Mouse (Mus musculus) regulatory T cell (primary cell): ENCODE data around the gene Dusp9.

ENCODE experiments used
- in situ Hi-C: fragments of 300-600 bp; cut with MboI, MseI; formaldehyde crosslinking; loops from one replicate; pipeline ENCODE4 v1.15.1; 2025; ENCODE audit warnings: high pct_unique_total_duplicates

The Dusp9 gene

DNA sequence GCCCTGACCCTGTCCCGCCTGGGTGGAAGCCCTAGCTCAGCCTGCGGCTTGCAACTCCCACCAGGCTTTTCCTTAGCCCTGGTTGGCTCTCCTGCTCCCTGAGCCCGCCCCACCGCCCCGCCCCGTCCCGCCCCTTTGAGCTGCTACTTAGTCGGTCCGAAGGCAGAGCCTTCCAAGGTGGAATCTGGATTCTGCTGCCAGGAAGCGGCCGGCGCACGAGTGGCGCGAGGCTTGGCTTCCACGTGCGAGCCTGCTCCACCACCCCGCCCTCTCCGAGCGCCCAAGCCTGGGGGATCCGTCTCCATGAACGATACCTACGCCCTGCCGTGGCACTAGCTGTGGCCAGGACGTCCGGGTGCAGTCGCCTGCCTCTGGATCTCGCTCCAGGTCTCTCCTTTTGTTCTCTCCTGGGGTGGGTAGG is at the start of gene Dusp9:
Gene Dusp9, plus strand, starts transcription at position 165 of the 421 bp plus-strand sequence.
- in situ Hi-C loops = no loop called here

DNA sequence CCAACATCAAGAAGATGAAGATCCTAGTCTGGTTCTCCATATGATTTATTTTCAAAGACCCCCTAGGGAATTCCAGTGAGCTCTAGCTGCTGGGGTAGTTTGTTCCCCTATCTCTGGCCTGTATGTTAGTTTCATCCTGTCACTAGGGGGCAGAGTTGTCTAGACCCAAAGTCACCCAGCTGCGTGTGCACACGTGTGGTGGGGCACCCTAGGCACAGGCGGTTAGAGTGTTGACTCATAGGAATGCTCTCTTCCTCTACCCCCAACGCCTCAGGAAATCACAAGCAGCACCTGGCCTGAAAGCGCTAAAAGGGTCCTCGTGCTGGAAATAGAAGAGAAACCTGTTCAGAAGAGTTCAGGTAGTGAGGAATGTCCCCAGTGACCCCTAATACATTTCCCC is 46.0 kb upstream of the Dusp9 start:
- in situ Hi-C loops = no loop called here

DNA sequence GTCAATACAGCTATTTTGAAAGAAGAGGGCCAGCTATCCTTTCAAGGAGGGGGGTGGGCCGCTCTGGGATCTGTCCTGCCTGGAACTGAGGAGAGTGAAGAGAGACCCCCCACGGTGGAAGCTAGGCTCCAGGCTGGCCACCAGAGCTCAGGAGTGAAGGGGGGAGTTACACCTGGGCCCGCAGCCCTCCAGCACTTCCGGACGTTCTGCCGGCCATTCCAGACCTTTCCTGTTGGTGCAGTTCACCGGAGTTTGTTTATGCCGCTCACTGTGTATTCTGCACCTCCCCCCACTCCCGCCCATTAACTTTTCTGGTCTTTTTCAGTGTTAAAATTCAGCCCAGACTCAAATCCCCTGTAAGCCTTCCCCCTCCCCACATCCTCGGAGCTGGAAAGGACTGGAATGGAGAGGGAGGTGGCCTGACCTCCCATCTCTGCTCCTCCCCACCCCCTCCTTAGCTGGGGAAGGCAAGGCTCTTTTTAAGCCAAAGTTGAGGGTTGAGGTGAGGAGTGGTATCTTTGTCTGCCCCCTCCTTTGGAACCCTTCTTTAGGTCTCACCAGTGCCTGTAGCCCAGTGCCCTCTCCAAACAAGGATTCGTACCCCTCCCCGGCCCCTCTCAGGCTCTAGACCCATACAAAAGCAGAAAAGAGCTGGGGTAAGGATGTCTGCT is 44.6 kb upstream of the Dusp9 start:
- in situ Hi-C loops = no loop called here

DNA sequence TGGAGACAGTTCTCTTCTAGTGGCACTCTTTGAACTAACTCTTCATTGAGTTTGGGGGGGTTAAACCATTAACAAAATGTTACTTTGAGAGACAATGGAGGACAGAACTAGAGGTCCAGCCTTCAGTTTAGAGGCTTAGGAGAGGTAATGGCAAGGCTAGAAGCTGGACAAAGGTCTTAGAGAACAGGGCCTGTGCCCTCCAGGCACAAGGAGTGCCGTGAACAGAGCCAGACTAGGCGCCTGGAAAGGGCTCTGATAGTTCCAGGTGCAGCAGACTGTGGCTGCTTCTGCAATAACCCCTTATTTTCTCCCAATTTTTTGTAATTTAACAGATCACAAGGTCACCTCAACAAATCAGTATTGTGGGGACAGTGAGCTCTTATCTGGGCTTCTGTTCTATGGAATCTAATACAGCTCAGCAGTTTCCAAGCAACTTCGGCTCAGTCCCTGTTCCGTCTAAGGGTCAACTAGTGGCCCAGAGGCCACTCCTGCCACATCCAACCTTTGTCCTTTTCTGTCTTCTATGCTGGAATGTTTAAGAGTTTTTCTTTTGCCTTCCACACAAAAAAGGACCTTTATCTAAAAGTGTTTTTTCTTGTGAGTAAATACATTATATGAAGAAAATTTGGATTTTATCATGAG is 43.8 kb upstream of the Dusp9 start:
- in situ Hi-C loops = no loop called here

DNA sequence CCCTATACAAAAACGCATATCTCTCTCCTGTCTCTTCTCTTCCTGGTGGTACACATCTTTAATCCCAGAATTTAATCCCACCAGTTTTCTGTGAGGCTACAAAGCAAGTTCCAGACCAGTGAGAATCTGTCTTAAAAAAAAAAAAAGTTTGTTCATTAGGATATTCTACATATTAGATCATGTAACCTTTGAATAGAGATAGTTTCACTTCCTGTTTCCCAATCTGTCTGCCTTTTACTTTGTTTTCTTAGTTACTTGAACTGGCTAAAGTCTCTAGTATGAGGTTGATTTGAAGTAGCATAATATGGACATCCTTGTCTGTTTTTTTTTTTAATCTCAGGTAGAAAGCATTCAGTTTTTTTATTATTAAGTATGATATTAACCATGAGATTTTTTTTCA is 37.8 kb upstream of the Dusp9 start:
- in situ Hi-C loops = no loop called here

DNA sequence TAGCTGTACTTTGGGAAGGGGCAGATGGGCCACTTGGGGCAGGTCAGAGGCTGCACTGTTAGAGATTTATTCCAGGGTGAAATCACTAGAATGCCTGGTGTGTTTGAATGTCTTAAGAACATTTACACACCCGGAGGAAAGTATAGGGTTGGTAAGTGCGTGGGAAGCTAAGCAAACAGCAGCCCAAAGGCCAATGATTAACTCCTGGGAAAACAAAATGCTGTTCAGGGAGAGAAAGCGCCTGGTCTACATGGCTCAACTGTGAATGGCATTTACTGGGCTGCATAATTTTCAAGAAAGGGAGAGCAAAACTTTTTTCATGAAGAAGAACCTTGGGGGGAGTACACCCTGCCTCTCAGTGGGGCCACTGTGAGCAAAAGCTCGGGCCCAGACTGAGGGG is 25.6 kb upstream of the Dusp9 start:
- in situ Hi-C loops = no loop called here

DNA sequence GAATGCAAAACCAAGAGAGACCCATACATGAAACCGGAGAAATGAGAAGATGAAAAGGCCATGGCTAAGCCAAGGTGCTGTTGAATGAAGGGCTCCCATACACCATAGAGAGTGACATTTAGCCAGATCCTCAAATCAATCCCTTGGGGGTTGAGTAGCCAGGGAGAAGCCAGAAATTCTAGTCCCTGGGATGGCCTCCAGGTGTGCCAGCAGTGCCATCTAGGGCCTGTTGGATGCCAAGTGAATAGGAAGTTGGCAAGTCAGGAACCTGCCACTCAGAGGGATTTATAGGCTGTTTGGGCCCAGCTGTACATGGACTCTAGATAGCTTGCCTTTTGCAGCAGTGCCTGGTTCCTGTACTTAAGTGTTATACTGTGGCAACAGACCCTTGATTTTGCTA is 23.3 kb upstream of the Dusp9 start:
- in situ Hi-C loops = no loop called here

DNA sequence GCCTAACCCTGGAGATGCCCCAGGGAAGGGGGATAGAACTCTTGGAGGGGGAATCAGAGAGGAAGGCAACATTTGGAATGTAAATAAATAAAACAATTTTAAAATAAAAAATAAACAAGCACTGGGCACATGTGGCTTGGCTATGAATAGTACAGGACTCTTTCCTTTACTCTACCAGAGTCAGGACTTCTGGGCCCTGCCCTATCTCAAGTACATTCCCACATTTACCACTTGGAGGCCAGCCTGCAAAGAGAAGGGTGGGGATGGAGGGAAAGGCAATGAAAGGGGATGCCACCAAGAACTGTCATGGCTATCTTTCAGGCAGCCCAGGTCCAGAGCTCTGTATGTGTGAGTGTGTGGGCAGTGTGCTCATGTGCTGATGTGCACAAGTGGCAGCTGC is 19.8 kb upstream of the Dusp9 start:
- in situ Hi-C loops = no loop called here

DNA sequence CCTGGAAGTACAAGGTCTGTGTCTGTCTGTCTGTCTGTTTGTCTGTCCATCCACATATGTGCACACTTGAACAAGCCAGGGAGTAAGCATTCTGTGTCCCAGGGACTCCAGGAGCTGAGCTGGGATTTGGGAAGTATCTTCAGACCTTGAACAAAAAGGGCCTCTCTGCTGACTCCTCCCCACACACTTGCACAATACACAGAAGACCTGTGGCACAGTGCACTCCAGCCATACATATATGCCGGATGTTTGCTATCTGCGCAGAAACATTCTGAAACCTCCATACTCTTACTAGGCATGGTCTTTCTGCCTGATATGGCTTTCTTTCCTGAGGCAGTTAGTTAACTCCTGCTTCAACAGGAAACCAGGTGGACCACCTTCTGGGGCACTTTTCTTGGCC is 19.3 kb upstream of the Dusp9 start:
- in situ Hi-C loops = no loop called here

DNA sequence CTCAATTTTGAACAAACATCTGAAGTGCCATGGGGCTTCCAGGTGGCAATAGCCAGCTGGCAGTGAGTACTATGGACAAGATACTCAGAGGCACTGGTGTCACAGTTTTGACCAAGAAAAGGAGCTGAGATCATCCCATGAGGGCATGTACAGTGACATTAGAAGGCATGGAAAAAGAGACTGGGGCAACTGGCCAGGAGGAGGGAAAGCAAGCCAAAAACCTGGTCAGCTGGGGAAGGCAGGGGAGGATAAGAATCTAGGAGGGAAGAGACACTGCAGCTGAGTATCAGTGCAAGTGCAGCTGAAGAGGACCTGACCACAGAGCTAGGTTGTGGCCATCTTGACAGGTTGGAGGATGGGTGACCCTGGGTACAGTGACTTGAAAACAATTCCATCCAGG is 12.2 kb upstream of the Dusp9 start:
- in situ Hi-C loops = no loop called here

DNA sequence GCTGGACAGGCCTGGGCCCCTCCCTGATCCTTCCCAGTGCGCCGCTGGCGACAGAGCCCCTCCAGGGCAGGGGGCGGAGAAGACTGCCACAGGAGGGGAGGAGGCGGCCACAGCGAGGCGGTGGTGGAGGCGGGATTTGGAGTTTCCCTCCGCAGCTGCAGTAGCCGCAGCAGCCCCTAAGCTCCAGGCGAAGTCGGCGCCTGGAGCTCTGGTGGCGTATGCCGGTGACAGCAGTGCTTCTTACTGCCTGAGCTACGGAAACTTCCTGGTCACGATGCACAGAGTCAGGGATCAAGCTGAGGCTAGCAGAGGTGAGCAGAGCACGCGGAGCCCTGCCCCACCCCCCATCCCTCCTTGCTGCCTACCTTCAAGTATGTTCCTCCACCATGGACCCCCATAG is 3.8 kb upstream of the Dusp9 start:
- in situ Hi-C loops = no loop called here

DNA sequence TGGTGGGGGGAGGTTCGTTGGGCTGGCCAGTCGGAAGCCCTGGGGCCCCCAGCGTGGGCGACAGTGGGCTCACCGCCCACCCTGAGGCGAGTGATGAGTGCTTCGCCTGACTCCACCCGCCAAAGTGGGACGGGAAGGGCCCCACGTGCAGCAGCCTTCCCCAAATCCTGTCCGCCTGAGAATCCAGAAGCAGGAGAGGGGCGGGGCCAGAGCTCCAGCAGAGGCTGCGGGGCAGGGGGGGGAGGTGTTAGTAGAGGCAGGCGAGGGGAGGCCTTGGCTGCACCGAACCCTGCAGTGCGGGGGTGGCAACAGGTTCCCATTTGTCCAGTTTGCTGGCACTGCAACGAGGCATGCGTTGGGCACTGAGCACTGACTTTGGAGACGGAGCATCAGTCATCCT is 1.8 kb upstream of the Dusp9 start:
- in situ Hi-C loops = no loop called here

DNA sequence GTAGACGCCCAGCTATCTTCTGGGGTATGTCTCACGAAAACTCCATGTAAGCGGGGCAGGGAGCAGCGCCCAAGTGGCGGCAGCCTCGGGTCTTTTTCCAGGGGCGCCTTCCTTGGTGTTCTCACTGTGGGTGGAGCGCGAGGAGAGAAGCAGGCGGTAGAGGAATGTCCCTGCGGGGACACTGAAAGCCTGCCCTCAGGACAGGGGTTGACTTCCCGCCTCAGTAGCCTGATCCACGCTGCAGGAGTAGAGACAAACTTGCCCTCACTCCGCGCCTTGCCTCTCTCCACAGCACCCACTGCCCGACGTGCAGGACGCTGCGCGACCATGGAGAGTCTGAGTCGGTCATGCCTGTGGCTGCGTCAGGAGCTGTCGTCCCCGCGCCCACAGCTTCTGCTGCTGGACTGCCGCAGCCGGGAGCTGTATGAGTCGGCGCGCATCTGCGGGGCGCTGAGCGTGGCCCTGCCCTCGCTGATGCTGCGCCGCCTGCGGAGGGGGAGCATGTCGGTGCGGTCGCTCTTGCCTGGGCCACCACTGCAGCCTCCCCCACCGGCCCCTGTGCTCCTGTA is 766 bp downstream of the Dusp9 start:
- in situ Hi-C loops = no loop called here

DNA sequence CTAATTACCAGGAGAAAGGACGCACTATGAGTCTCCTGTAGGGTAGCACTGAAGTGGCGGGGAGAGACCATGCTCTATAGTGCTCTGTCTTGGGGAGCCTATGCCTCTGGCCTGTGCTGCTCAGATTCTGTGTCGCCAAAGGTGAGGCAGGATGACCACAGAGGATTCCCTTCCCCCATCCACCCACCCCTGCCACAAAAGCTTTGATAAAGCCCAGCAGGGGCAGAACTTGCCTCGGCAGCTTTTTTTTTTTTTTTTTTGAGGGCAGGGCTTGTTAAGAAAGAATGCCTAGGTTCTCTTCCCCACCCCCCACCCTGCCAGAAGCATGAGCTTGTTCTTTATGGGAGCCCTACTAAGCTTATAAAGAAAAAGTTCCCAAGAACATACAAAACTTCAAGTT is 5.9 kb downstream of the Dusp9 start:
- in situ Hi-C loops = no loop called here

DNA sequence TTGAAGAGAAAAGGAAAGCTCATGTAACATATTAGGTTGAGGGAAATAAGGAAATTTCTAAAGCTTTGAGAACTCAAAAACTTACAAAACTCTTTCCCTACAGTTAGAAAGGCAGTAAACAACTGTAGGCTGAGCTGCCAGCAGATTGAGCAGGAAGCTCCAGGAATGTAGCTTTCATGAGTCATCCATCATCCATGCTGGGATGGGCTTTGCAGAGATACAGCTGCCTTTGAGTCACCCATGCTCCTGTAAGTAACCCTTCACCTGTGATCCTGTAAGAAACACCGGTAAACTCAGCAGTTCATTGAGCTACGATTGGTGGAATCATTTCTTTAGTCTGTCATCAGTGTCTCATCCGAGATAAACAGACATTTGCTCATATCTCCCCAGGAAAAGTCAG is 11.7 kb downstream of the Dusp9 start:
- in situ Hi-C loops = no loop called here

DNA sequence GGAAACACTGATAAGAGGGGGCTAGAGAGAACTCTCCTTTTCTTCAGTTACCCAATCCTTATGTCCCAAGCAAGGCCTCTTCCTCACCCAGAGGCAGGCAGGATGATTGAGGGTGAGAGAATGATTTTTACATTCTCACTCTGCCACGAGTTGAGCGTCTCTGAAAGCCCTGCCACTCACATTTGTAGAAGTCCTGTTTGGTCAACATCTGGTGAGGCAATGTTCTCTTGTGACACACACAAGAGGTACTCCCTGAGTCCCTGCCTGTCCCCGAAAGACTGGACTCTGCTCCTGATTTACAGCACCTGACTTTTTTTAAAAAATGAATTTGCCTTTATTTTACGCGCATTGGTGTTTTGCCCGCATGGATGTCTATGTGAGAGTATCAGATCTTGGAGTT is 14.2 kb downstream of the Dusp9 start:
- in situ Hi-C loops = no loop called here

DNA sequence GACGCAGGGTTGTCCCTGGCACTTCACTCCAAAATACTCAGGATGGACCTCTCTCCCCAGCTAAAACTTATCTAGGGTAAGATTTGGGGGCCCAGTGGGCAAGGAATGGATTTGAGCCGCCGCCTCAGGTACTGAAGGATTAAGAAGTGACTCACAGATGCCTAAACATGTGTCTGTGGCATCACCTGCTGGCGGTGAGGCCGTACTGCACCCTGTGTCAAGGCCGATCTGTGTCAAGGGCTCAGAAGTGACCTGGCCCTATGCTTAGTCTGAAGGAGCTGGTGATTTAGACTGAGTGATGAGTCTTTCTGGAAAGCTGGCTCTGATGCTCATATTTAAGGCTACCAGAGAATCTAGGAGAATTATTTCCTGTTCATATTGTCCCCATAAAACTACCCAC is 15.0 kb downstream of the Dusp9 start:
- in situ Hi-C loops = no loop called here

DNA sequence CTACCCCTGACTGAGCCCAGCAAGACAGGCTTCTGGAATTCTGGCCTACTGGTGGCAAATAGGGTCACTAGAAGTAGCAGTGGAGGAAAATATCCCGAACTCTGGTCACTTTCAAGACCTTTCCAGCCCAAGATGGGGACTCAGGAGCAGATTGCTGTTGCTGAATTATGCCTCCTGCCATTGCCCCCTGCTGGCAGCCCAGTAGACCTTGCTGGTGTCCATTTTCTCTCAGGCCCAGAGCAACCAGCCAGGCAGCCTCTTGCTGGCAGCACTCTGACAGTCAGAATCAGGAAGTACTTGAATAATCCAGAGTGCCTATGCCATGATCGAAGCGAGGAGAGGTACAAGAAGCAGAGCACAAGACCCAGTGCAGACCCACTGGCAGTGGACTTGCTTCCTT is 16.3 kb downstream of the Dusp9 start:
- in situ Hi-C loops = loop anchor here (5.0 kb wide), 2 partner anchors 68 to 643 kb away; no protein-coding TSS in a partner anchor

DNA sequence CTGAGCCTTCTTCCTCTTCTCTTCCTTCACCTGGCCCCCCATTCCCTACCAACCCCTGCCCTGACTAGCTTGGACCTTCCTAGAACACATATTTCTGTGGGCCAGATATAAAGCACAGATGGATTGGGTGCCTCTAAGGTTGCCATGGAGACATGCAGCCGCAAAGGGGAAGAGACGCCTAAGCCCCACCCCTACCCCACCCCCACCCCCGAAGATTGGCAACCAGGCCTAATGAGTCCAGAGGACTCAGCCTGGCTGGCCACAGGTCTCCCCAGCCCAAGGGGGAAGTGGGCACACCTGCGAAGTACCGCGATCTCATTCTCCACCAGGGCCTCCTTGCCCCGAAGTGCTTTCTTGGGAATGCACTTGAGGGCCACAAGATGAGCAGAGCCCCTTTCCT is 19.2 kb downstream of the Dusp9 start:
- in situ Hi-C loops = loop anchor here (5.0 kb wide), 2 partner anchors 71 to 646 kb away; no protein-coding TSS in a partner anchor

DNA sequence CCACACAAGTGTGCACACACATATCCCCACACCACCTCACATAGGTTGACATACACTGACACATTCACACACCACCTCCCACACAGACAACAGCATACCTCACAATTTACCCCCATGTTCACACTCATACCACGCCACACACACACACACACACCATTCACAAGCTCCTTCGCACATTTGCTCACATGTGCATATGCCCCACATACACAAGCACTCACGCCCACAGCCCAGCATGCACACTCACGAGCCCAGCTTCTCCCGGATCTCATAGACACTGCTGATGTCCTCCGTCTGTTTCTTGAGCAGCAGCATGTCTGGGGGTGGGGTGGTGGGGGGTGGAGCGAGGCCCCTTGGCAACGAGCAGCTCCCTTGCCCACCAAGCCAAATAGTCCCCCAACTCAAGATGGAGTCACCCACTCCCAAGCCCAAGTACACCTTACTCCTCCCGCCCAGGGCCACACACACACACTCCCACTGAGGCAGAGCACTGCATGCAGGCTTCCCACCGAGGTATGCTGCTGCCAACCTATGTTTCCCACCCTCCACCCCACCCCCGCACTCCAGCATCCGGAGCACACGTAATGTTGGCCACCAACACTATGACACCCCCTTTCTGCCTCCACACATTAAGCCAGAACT is 19.8 kb downstream of the Dusp9 start:
- in situ Hi-C loops = loop anchor here (5.0 kb wide), 2 partner anchors 72 to 647 kb away; no protein-coding TSS in a partner anchor

DNA sequence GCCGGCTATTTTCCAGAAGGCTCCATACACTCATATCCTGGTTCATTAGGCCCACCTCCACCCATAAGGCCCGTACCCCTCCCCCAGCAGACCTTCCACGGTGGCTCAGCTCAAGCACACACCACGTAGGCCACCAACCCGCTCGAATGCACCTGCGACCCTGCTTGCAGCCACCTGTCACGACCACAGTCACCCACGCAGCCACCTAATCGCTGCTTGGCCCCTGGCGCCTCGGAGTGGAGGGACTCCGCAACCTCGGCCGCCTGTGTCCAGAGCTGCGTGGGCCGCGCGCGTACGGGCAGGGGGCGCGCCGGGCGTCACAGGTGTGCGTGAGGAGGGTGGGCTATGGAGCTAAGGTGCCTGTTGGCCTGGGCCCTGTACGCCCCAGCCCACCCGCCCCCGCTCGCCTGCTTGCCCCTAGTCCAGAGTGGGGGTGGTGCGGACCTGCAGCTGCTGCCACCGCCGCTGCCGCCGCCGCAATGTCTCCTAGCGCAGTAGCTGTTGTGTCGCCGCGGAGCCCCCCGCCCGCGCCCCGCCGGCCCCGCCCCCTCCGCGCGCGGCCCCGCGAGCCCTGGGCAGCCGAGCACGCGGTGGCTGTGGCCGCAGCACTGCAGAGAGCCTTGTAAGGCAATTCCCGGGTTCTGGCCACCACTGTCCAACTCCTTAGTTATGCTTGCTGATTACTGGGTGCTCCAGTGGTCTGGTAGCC is 20.5 kb downstream of the Dusp9 start, which contains the start of gene Pnck:
Gene Pnck, minus strand, starts transcription at position 543 of the 709 bp plus-strand sequence.
- in situ Hi-C loops = loop anchor here (5.0 kb wide), 2 partner anchors 72 to 647 kb away; no protein-coding TSS in a partner anchor

DNA sequence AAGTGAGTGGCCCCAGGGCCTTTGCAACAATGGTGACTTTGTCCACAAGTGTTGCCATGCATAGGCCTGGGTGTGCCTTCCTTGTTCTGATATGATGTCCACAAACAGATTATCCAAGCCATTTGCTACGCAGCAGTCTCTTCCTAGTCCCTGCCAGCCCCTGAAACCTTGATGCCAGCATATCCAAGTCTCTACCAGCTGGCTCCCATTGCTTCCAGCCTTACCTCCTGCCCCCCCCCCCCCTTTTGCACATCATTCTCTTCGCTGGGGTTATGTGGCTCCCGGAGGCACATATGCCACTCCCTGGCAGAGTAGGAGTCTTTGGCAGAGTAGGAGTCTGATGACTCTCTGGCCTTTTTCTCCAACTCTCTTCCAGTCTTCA is 21.1 kb downstream of the Dusp9 start:
- in situ Hi-C loops = no loop called here
